Mouse (Mus musculus) limb, embryonic 13.5 days (tissue): ENCODE data around the gene 2310030G06Rik. TPM values are rescaled to one million over a fixed set of nuclear protein-coding genes. Genes with fewer than 3 reads are reported as not detected.
A peak's percentile ranks its signal among the peaks of the same experiment; 100 is the strongest.

Experiments
- ATAC-seq: fragments of 200-750 bp; cut with Nextera tagmentation; 2 replicates; pipeline ENCODE4 v1.8.0; 2017; ENCODE audit warnings: low read depth, moderate number of reproducible peaks, moderate TSS enrichment; ENCODE audit not compliant: low FRiP score
- H3K27ac ChIP-seq: fragments of 300-500 bp; sonication (generic); 2 replicates; pipeline ENCODE4 v1.5.1; 2015; ENCODE audit warnings: inconsistent platforms, mild to moderate bottlenecking, moderate library complexity
- H3K27me3 ChIP-seq: fragments of 300-500 bp; sonication (generic); 2 replicates; pipeline ENCODE4 v1.6.1; 2015; ENCODE audit warnings: mild to moderate bottlenecking, inconsistent platforms
- H3K36me3 ChIP-seq: fragments of 300-500 bp; sonication (generic); 2 replicates; pipeline ENCODE4 v1.6.1; 2015; ENCODE audit warnings: inconsistent platforms, mild to moderate bottlenecking, moderate library complexity
- H3K4me1 ChIP-seq: fragments of 300-500 bp; sonication (generic); 2 replicates; pipeline ENCODE4 v1.6.1; 2015; ENCODE audit warnings: inconsistent platforms
- H3K4me2 ChIP-seq: fragments of 300-500 bp; sonication (generic); replicated peaks from 2 replicates; pipeline ENCODE4 v1.6.1; 2015; ENCODE audit warnings: inconsistent platforms, mild to moderate bottlenecking, moderate library complexity
- H3K4me3 ChIP-seq: fragments of 300-500 bp; sonication (generic); 2 replicates; pipeline ENCODE4 v1.5.1; 2015; ENCODE audit warnings: moderate library complexity, mild to moderate bottlenecking, inconsistent platforms
- H3K9ac ChIP-seq: fragments of 300-500 bp; sonication (generic); 2 replicates; pipeline ENCODE4 v1.6.1; 2015; ENCODE audit warnings: mild to moderate bottlenecking, inconsistent platforms
- H3K9me3 ChIP-seq: fragments of 300-500 bp; sonication (generic); 2 replicates; pipeline ENCODE4 v1.6.1; 2016; ENCODE audit warnings: inconsistent platforms
- WGBS: fragments of 180-500 bp; shearing (Covaris S2); methylation state at CpG from one replicate; pipeline ENCODE4 v1.1.7; 2015; 5-methylcytosine and 5-hydroxymethylcytosine counted together
- polyA plus RNA-seq: library from polyadenylated mRNA; unstranded; fragments of >200 nt; fragmentation: Nextera tagmentation; extraction: Ambion mirVana; gene quantifications from 2 replicates; pipeline ENCODE4 v1.2.1, GENCODE M21; 2015

2310030G06Rik gene
- polyA plus RNA-seq, 1 experiment from 2014 or later, result 4.7 TPM

DNA sequence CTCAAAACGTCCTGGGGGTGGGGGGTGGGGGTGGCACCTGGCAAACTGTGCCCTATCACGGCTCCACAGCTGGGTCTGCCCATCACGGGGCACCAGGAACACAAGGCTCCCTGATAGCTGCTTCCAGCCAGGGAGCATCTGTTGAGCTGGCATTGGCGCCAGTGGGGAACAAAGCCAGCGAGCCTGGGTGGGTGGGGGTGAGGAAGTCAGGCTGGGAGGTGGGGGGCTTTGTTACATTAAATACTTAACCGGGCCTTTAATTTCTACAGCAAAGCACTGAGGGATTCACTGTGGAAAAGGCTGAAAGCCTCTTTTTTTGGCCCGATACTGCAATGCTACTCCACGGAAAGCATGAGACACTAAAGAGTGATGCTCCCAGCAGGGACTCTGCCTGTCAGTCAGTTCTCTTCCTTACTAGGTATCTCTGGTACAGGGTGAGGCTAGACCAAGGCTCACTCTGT is 23.9 kb downstream of the 2310030G06Rik start:
- no peak overlapping the region for H3K4me3 ChIP-seq
- 0 out of 2 replicates have a peak overlapping the region, but pooled peaks have one; percentile 7 for H3K4me2 ChIP-seq
- H3K27ac ChIP-seq, result no peak overlapping the region
- no peak for ATAC-seq
- peaks cover 15% of the 10 kb centered on the region for H3K36me3 ChIP-seq
- no peaks in the 10 kb centered on the region for H3K9me3 ChIP-seq
- H3K27me3 ChIP-seq, result no peaks in the 10 kb centered on the region
- WGBS, result 38% methylated on average over 8 of the region's 8 CpGs
- peaks cover 61% of the 10 kb centered on the region for H3K4me1 ChIP-seq
- no peak overlapping the region for H3K9ac ChIP-seq

DNA sequence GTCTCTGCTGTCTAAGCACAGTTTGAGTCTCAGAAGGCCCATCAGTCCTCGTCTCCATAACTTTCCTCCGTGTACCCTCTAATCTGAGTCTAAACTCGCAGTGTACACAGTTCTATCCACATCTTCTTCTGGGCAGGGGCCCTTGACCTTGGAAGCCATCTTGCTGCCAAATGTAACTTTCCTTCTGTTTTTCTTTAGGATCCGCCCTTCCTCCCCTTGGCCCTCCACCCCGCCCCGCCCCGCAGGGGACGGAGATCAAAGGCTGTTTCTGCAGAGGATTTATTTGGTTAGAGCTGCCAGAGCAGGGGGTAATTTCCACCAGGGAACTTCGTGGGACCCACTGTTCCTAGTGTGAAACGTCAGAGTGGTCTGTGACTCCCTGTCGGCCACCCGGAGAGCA is 25.3 kb downstream of the 2310030G06Rik start:
- no peak for ATAC-seq
- Histone ChIP-seq H3K4me2 (no peak overlapping the region), H3K27ac (no peak overlapping the region), H3K4me1 (peaks cover 48% of the 10 kb centered on the region), H3K27me3 (no peaks in the 10 kb centered on the region), H3K9ac (no peak overlapping the region), H3K4me3 (no peak overlapping the region), H3K9me3 (no peaks in the 10 kb centered on the region), H3K36me3 (peaks cover 19% of the 10 kb centered on the region)
- WGBS, result 15% methylated on average over 12 of the region's 12 CpGs

DNA sequence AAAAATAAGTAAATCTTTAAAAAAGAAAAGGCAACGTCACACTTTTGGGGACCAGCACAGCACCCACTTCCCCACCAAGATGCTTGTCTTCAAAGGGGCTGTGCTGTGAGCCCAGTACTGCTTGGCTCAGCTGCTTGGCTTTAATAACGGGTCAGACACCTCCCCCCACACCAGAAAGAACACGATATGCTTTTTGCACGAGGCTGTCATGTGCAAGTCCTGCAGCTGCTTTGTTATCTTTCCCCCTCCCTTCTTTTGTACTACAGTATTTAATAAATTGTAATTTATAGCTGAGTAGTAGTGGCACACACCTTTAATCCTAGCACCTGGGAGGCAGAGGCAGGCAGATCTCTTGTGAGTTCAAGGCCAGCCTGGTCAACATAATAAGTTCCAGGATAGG is 27.5 kb downstream of the 2310030G06Rik start:
- H3K36me3 ChIP-seq, result peaks cover 20% of the 10 kb centered on the region
- H3K4me1 ChIP-seq, result peaks cover 40% of the 10 kb centered on the region
- H3K4me2 ChIP-seq, result no peak overlapping the region
- H3K9me3 ChIP-seq, result no peaks in the 10 kb centered on the region
- H3K4me3 ChIP-seq, result no peak overlapping the region
- ATAC-seq, result no peak
- 70% methylated on average over 4 of the region's 4 CpGs for WGBS
- no peak overlapping the region for H3K9ac ChIP-seq
- H3K27ac ChIP-seq, result no peak overlapping the region
- H3K27me3 ChIP-seq, result no peaks in the 10 kb centered on the region

DNA sequence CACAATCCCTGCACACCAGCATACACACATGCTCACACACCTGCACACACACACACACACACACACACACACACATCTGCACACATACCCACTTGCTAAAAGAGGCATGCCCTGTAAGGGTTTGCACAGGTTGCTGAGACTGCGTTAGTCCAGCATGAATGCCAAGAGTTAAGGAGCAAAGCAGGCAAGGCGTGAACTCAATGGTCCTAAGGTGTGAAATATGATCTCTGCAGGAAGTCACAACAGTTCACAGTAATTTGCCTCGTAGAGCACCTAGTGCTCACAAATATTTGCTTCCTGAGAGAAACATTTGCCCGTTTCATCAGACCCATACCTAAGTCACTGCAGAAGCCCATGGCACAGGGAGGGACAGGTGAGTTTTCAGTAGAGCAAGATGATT is 32.1 kb downstream of the 2310030G06Rik start:
- 21% methylated on average over 4 of the region's 4 CpGs for WGBS
- no peaks in the 10 kb centered on the region for H3K9me3 ChIP-seq
- H3K36me3 ChIP-seq, result peaks cover 31% of the 10 kb centered on the region

DNA sequence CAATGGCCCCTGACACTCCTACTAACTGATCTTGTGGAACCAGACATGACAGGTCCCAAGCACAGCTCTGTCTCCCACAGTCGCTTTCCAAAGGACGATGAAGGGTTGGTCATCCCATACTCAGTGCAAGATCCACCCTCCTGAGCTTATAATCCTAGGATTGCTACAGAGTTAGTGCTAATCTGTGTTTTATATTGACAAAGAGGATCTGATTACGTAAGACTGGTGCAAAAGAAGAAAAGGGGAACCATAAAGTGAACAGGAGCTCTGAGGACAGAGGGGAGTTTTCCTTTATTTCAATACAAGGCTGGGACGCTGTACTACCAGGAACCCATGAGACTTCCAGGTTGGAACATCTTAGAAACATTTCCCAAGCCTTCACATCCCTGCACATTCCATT is 35.0 kb downstream of the 2310030G06Rik start:
- H3K27me3 ChIP-seq, result no peaks in the 10 kb centered on the region
- no peak overlapping the region for H3K27ac ChIP-seq
- H3K9ac ChIP-seq, result no peak overlapping the region
- peaks cover 28% of the 10 kb centered on the region for H3K36me3 ChIP-seq
- no peak overlapping the region for H3K4me3 ChIP-seq
- no peak for ATAC-seq
- 83% methylated on average over 4 of the region's 4 CpGs for WGBS
- H3K4me2 ChIP-seq, result no peak overlapping the region
- peaks cover 17% of the 10 kb centered on the region for H3K4me1 ChIP-seq
- no peaks in the 10 kb centered on the region for H3K9me3 ChIP-seq

More for the DNA sequence above, 32.1 kb downstream of the 2310030G06Rik start:
- no peak for ATAC-seq
- Histone ChIP-seq H3K4me1 (peaks cover 17% of the 10 kb centered on the region), H3K27me3 (no peaks in the 10 kb centered on the region), H3K4me3 (no peak overlapping the region), H3K27ac (no peak overlapping the region), H3K4me2 (no peak overlapping the region), H3K9ac (no peak overlapping the region)

DNA sequence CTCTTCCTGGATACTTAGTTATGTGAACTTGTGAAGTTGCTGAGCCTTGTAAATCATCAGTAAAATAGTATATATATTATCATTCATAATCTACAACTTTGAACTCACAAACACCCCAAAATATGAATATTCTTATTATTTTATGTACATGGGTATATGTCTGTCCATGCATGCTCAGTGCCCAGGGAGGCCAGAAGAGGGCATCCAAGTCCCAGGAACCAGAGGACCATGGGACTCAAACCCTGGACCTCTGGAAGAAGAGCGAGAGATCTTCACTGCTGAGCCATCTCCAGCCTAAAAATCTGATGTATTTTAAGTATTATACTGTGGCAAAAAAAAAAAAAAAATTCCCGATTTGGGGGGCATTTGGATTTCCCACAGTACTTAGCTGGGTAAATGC is 37.2 kb downstream of the 2310030G06Rik start:
- H3K4me3 ChIP-seq, result no peak overlapping the region
- no peaks in the 10 kb centered on the region for H3K27me3 ChIP-seq
- peaks cover 6% of the 10 kb centered on the region for H3K4me1 ChIP-seq
- H3K36me3 ChIP-seq, result peaks cover 33% of the 10 kb centered on the region
- no peak overlapping the region for H3K27ac ChIP-seq
- 38% methylated on average over 2 of the region's 2 CpGs for WGBS
- no peak for ATAC-seq
- no peak overlapping the region for H3K9ac ChIP-seq
- H3K4me2 ChIP-seq, result no peak overlapping the region
- H3K9me3 ChIP-seq, result no peaks in the 10 kb centered on the region

DNA sequence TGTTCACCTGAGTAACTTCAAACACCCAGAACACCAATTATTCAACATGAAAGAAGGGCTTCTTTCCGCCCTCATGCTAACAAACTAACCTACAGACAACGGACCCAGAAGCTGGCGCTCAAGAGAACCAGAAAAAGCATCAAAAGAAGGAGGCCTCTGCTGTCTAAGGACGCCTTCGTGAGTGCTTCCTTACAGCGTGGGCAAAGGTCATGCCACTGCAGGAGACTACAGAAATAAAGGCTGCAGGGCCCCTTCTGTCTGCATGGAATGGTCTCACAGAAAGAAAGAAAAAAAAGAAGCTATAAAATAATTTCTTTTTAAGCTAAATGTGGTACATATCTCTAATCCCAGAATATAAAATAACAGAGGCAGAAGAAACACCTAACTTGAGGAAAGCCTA is 41.4 kb downstream of the 2310030G06Rik start:
- Histone ChIP-seq H3K27ac (no peak overlapping the region), H3K9ac (no peak overlapping the region), H3K4me2 (no peak overlapping the region), H3K4me3 (no peak overlapping the region), H3K4me1 (peaks cover 5% of the 10 kb centered on the region; the same call in 1 of the 2 replicates), H3K9me3 (no peaks in the 10 kb centered on the region), H3K36me3 (peaks cover 41% of the 10 kb centered on the region), H3K27me3 (peaks cover 9% of the 10 kb centered on the region; the same call in 1 of the 2 replicates)
- ATAC-seq, result no peak
- 66% methylated on average over 6 of the region's 6 CpGs for WGBS

DNA sequence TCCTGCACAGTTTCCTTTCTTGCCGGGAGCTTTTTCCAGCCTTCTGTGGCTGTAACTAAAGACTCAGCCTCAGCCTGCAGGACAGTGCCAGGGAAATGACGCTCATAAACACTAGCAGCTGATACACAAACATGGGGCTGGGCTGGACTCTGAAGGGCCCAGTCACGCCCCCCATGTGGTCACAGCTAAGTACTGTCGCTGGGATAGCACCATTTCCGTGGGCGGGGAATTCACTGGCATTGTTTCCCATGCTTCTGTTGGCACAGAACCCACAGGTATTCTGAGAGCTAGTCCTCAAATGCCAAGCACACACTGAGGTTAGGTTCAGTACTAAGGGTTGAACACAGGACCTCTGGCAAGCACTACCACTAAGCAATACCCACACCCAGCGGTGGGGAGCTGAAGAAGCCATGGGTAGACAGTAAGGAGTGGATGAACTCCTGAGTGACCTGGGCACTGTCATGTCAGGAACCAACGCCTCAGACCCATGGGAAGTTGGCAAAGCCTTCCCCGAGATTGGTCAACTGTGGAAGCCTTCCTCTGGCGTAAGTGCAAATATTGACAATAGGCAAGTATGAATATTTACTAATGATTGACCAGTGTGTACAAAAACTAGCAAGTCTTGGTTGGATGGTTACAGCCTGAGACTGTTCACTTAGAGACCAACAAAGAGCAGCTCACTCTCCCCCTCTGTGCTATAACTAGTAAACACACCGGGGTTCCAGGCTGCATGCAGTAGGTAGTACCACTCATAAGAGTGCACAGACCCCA is 45.2 kb downstream of the 2310030G06Rik start:
- no peak overlapping the region for H3K4me2 ChIP-seq
- no peak overlapping the region for H3K9ac ChIP-seq
- no peak overlapping the region for H3K27ac ChIP-seq
- 55% methylated on average over 11 of the region's 11 CpGs for WGBS
- ATAC-seq, result no peak
- peaks cover 31% of the 10 kb centered on the region for H3K4me1 ChIP-seq
- peaks cover 32% of the 10 kb centered on the region for H3K36me3 ChIP-seq
- peaks cover 16% of the 10 kb centered on the region for H3K27me3 ChIP-seq
- H3K9me3 ChIP-seq, result no peaks in the 10 kb centered on the region
- no peak overlapping the region for H3K4me3 ChIP-seq

DNA sequence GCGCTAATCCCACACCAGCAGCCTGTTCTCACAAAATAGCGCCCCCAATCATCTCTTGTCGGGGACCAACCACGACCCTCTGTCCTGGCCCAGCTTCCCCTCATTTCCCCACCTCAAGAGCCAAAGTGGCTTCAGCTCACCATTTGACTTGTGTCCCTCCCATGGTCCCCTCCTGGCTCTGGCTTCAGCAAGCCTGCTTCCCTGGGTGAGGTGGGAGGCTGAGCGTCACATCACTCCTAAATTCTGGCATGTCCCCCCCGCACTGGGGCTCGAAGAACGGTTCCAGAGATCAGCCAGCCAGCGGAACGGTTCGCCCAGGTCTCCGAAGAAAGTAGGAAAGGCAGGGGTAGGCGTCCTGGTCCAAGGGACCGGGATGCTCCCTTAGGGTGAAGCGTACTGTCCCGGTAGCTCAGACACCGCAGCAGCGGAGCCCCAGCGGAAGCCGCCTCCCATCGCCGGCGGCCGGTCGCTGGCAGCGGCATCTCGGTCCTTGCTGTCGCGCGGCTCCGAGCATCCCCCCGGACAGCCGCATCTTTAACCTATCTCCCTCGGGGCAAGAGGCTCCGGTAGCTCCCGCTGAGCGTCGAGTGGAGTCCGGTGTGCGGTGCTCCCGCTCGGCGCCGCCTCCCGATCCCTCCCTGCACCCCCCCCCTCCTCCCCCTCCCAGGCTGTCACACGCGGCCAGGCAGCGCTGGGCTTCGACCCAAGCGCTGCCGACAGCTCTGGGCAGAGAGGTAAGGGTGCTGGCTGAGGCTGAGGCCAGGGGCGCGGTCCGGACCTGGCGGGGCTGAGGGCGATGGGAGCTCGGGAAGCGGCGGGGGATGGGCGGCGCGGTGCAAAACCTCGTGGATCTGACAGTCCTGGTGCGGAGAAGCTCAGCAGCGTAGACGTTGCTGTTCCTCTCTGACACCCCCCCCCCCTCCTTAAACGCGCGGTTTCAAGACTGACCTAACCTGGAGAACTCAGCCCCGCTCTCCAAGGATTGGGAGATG is 47.6 kb downstream of the 2310030G06Rik start:
- 1% methylated on average over 67 of the region's 70 CpGs for WGBS
- H3K36me3 ChIP-seq, result peaks cover 31% of the 10 kb centered on the region
- H3K27me3 ChIP-seq, result peaks cover 16% of the 10 kb centered on the region
- H3K4me1 ChIP-seq, result peaks cover 35% of the 10 kb centered on the region
- peak overlapping the region; percentile 63 for H3K4me3 ChIP-seq
- H3K9ac ChIP-seq, result peak overlapping the region; percentile 71
- no peaks in the 10 kb centered on the region for H3K9me3 ChIP-seq
- H3K27ac ChIP-seq, result no peak overlapping the region
- ATAC-seq, result peak; percentile 49
- H3K4me2 ChIP-seq, result peak overlapping the region; percentile 99

DNA sequence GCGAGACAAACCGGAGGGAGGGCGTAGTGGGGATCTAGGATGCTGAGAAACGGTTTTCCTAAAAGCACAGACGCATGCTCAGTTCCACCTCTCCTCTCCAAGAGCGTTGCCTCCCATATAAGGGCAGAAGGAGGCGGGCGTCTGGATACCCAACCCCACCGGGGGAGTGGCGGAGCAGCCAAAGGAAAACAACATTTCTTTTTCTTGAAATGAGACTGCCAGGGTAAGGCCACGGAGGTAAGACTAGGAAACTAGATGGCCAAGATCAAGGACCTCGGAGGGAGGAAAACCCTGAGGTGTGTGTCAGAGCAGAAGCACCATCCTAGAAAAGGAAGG is 48.7 kb downstream of the 2310030G06Rik start:
- H3K9me3 ChIP-seq, result no peaks in the 10 kb centered on the region

DNA sequence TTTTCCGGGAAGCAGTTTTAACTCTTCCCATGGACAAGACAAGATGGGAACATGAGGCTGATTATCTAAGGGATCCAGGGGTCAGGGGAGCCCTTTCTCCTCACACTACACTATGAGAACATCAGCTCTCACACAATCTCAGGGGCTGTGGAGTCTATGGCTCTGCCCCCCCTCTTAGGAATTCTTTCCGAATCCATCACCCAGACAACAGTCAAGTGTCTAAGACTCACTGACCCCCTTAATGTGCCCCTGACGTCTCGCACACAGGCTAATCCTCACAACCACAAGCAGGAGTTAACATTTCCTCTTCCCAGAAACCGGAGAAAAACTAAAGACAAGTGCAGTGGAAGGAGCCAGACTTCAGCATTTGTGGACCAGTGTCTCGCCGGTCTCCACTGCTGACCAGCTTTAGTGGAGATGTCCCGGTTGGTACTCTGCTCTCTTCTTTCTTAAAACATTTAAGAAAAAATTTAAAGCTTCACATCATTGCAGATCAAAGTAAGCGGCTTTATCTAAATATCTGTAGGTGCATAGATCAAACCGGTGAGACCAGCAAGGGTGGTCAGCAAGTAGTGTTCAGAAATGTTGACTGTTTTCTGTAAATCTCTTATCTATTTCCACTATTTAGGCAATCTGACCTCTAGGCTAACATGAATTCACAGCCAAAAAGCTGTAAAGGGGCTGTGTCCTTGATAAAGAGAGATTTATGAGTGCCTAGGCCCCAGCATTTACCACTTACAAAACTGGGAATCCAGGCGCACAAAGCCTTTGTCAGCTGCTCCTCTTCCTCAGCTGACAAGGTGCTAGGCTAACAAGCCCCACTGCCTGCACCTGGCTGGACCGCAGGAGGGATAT is 49.3 kb downstream of the 2310030G06Rik start:
- peak overlapping the region; percentile 99 for H3K4me2 ChIP-seq
- H3K9me3 ChIP-seq, result no peaks in the 10 kb centered on the region
- peak overlapping the region; percentile 63 for H3K4me3 ChIP-seq
- WGBS, result 68% methylated on average over 12 of the region's 12 CpGs
- no peak overlapping the region for H3K27ac ChIP-seq
- H3K27me3 ChIP-seq, result peaks cover 16% of the 10 kb centered on the region
- H3K9ac ChIP-seq, result peak overlapping the region; percentile 55
- peaks cover 47% of the 10 kb centered on the region for H3K4me1 ChIP-seq
- no peak for ATAC-seq
- peaks cover 25% of the 10 kb centered on the region for H3K36me3 ChIP-seq

More for the DNA sequence above, 48.7 kb downstream of the 2310030G06Rik start:
- peak overlapping the region; percentile 55 for H3K9ac ChIP-seq
- peaks cover 45% of the 10 kb centered on the region for H3K4me1 ChIP-seq
- WGBS, result 4% methylated on average over 12 of the region's 12 CpGs
- H3K4me2 ChIP-seq, result peak overlapping the region; percentile 99
- ATAC-seq, result peak; percentile 75; the same call in 1 of the 2 replicates
- peaks cover 27% of the 10 kb centered on the region for H3K36me3 ChIP-seq
- H3K27ac ChIP-seq, result no peak overlapping the region
- peak overlapping the region; percentile 63 for H3K4me3 ChIP-seq
- H3K27me3 ChIP-seq, result peaks cover 16% of the 10 kb centered on the region
